Mouse (Mus musculus) megakaryocyte-erythroid progenitor cell, adult 5-6 weeks (primary cell): ENCODE results near the gene Mmgt1. TPM values are rescaled to one million over a fixed set of nuclear protein-coding genes. Genes with fewer than 3 reads are reported as not detected.

ENCODE experiments used
- ATAC-seq: replicated peaks from 2 replicates; pipeline ENCODE4 v1.8.0; 2016; ENCODE audit warnings: mild to moderate bottlenecking, inconsistent platforms; ENCODE audit not compliant: severe bottlenecking, poor library complexity, low FRiP score, low TSS enrichment
- total RNA-seq, 2 experiments: library from RNA; stranded (forward) in 1 of 2; stranded (reverse) in 1 of 2; fragments of 200-1000, 215-1000 nt in 1 of 2; fragments of >200 nt in 1 of 2; fragmentation: Nextera tagmentation in 1 of 2; gene quantifications; 2 replicates each; pipeline ENCODE4 v1.2.3; 2014 to 2017

The Mmgt1 gene
- total RNA-seq (2014; fragmentation: Nextera tagmentation), result 18.4 and 24.0 TPM in 2 replicates
- total RNA-seq (2017), result 17.1 and 26.8 TPM in 2 replicates

GRCm38 (mm10) chrX:56597887-56598640 lies at the start of gene Mmgt1:
Mmgt1 (minus strand) TSS chrX:56598069.
- ATAC-seq, result peak; percentile 100

- ATAC-seq, result no peak
Measured at GRCm38 (mm10) chrX:56640066-56640465, 42.2 kb upstream of the Mmgt1 start.

GRCm38 (mm10) chrX:56636185-56636584 lies 38.3 kb upstream of the Mmgt1 start:
- ATAC-seq, result no peak

GRCm38 (mm10) chrX:56615236-56615635 lies 17.4 kb upstream of the Mmgt1 start:
- ATAC-seq, result 0 out of 2 replicates have a peak, but pooled peaks have one; percentile 44

- 0 out of 2 replicates have a peak, but pooled peaks have one; percentile 14 for ATAC-seq
Measured at GRCm38 (mm10) chrX:56610318-56610694, 12.4 kb upstream of the Mmgt1 start.

GRCm38 (mm10) chrX:56609623-56610317 lies 11.9 kb upstream of the Mmgt1 start, which contains the start of gene Slc9a6:
Slc9a6 (plus strand) TSS chrX:56609757.
- ATAC-seq, result peak; percentile 99

- ATAC-seq, result peak; percentile 43
Measured at GRCm38 (mm10) chrX:56609285-56609622, 11.4 kb upstream of the Mmgt1 start.

GRCm38 (mm10) chrX:56607032-56607710 lies 9.3 kb upstream of the Mmgt1 start:
- no peak for ATAC-seq

GRCm38 (mm10) chrX:56606536-56606935 lies 8.7 kb upstream of the Mmgt1 start:
- ATAC-seq, result no peak

- peak; percentile 40 for ATAC-seq
Measured at GRCm38 (mm10) chrX:56597219-56597886, 516 bp downstream of the Mmgt1 start.

GRCm38 (mm10) chrX:56578200-56578599 lies 19.7 kb downstream of the Mmgt1 start:
- no peak for ATAC-seq

- 0 out of 2 replicates have a peak, but pooled peaks have one; percentile 52 for ATAC-seq
Measured at GRCm38 (mm10) chrX:56572465-56572864, 25.4 kb downstream of the Mmgt1 start.

GRCm38 (mm10) chrX:56553584-56553983 lies 44.3 kb downstream of the Mmgt1 start:
- ATAC-seq, result no peak

GRCm38 (mm10) chrX:56549506-56549905 lies 48.4 kb downstream of the Mmgt1 start, which contains the start of gene Gm648:
Gm648 (minus strand) TSS chrX:56549606.
- ATAC-seq, result no peak

- no peak for ATAC-seq
Measured at GRCm38 (mm10) chrX:56537162-56537561, 60.7 kb downstream of the Mmgt1 start.

Other genes with a start within 250 kb of the Mmgt1 start
- gene Smim10l2a, start 223.5 kb downstream of the Mmgt1 start, total RNA-seq (2014; fragmentation: Nextera tagmentation), result 0.45 TPM in 1 of 2 replicates, not detected in the other
- 1.0 and 1.2 TPM in 2 replicates for gene Smim10l2a, start 223.5 kb downstream of the Mmgt1 start, total RNA-seq (2017)
- gene Gm2174, start 150.1 kb downstream of the Mmgt1 start, total RNA-seq (2014; fragmentation: Nextera tagmentation), result not detected in 2 replicates
- gene Gm2174, start 150.1 kb downstream of the Mmgt1 start, total RNA-seq (2017), result 163 and 194 TPM in 2 replicates
- 53.8 and 58.8 TPM in 2 replicates for gene Ints6l, start 143.2 kb downstream of the Mmgt1 start, total RNA-seq (2014; fragmentation: Nextera tagmentation)
- 61.2 and 73.2 TPM in 2 replicates for gene Ints6l, start 143.2 kb downstream of the Mmgt1 start, total RNA-seq (2017)
- gene Gm10477, start 73.3 kb downstream of the Mmgt1 start, total RNA-seq (2014; fragmentation: Nextera tagmentation), result not detected in 2 replicates
- not detected in 2 replicates for gene Gm10477, start 73.3 kb downstream of the Mmgt1 start, total RNA-seq (2017)
- gene Gm648, start 48.5 kb downstream of the Mmgt1 start, total RNA-seq (2014; fragmentation: Nextera tagmentation), result not detected in 2 replicates
- gene Gm648, start 48.5 kb downstream of the Mmgt1 start, total RNA-seq (2017), result not detected in 2 replicates
- 2.9 and 5.0 TPM in 2 replicates for gene Slc9a6, start 11.7 kb upstream of the Mmgt1 start, total RNA-seq (2014; fragmentation: Nextera tagmentation)
- 6.5 and 12.9 TPM in 2 replicates for gene Slc9a6, start 11.7 kb upstream of the Mmgt1 start, total RNA-seq (2017)
- not detected in 2 replicates for gene Fhl1, start 133.7 kb upstream of the Mmgt1 start, total RNA-seq (2014; fragmentation: Nextera tagmentation)
- gene Fhl1, start 133.7 kb upstream of the Mmgt1 start, total RNA-seq (2017), result 0.69 and 0.94 TPM in 2 replicates
- gene Map7d3, start 224.3 kb upstream of the Mmgt1 start, total RNA-seq (2014; fragmentation: Nextera tagmentation), result 1.1 and 2.1 TPM in 2 replicates
- gene Map7d3, start 224.3 kb upstream of the Mmgt1 start, total RNA-seq (2017), result 1.3 and 2.3 TPM in 2 replicates